Mouse (Mus musculus): ENCODE data around the gene Irak3. TPM values are rescaled to one million over a fixed set of nuclear protein-coding genes. Genes with fewer than 3 reads are reported as not detected.

Irak3 gene
- total RNA-seq, 1 experiment from 2014 or later, result 59.9 TPM

DNA sequence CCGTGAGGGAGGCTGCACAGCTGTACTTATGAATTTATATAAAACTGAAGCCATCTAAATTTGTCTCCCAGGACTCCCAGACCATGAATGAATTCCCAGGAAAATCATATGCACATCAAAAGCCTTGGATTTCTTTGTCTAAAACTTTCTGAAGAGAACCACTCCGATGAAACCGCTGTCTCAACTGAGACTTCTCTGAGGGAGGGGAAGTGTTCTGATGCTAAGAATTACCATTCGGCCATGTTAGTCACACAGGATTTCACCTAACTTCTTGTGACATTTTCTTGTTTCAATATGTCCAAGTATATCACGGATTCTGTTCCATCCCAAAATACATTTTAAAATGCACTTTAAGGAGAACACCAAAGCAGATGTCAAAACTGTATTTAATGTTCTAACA is 32.1 kb downstream of the Irak3 start:
- ATAC-seq (ENCODE audit: extremely low read depth, insufficient number of reproducible peaks, low FRiP score, poor library complexity, severe bottlenecking), result no peak

DNA sequence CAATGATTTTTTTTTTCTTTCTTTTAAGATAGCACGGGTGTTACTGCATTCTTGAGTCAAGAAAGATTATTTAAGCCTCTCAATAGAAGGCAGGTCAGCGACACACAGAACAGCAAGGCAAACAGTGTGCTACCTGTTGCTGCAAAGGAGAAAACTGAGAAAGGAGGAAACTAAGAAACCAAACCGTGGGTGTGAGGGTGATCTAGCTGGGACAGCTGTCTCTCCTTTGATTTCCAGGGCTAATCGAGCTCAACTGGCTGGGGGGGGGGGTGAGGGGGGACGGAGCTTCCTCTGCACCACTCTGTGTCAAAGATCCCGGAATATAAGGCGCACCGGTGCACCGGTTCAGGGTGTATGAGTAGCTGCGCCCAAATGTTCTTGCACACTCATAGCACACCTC is 32.9 kb downstream of the Irak3 start:
- ATAC-seq (ENCODE audit: extremely low read depth, insufficient number of reproducible peaks, low FRiP score, poor library complexity, severe bottlenecking), result no peak

GRCm38 (mm10) chr10:120168070-120168469 is 33.9 kb downstream of the Irak3 start:
- ATAC-seq (ENCODE audit: extremely low read depth, insufficient number of reproducible peaks, low FRiP score, poor library complexity, severe bottlenecking), result no peak

GRCm38 (mm10) chr10:120165793-120166503 is 36.0 kb downstream of the Irak3 start:
- ATAC-seq (ENCODE audit: extremely low read depth, insufficient number of reproducible peaks, low FRiP score, poor library complexity, severe bottlenecking), result no peak

GRCm38 (mm10) chr10:120164931-120165792 is 36.8 kb downstream of the Irak3 start:
- ATAC-seq (ENCODE audit: extremely low read depth, insufficient number of reproducible peaks, low FRiP score, poor library complexity, severe bottlenecking), result no peak

DNA sequence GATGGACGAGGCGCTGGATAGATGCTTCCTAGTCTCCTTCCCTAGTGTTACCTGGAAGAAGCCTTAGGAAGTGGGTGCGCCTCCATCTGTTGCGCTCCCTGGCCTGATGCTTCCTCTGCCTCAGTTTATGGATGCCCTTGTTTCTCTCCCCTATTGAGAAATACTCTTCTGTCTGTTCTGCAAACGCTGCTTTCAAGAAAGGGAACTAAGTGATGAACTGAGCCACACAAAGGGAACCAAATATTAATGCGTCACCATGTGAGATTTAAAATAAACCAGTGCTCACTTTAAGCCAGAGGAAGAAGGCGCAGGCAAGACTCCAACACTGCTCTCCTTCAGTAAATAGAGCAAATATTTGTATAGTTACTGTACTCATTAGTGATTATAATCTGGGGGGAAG is 38.4 kb downstream of the Irak3 start:
- peak; percentile 82 for ATAC-seq (ENCODE audit: extremely low read depth, insufficient number of reproducible peaks, low FRiP score, poor library complexity, severe bottlenecking)

GRCm38 (mm10) chr10:120162840-120163239 is 39.1 kb downstream of the Irak3 start:
- no peak for ATAC-seq (ENCODE audit: extremely low read depth, insufficient number of reproducible peaks, low FRiP score, poor library complexity, severe bottlenecking)

- no peak for ATAC-seq (ENCODE audit: extremely low read depth, insufficient number of reproducible peaks, low FRiP score, poor library complexity, severe bottlenecking)
These were observed 41.4 kb downstream of the Irak3 start for GRCm38 (mm10) chr10:120160533-120160932.

- ATAC-seq (ENCODE audit: extremely low read depth, insufficient number of reproducible peaks, low FRiP score, poor library complexity, severe bottlenecking), result no peak
These were observed 48.0 kb downstream of the Irak3 start for GRCm38 (mm10) chr10:120153911-120154310.

DNA sequence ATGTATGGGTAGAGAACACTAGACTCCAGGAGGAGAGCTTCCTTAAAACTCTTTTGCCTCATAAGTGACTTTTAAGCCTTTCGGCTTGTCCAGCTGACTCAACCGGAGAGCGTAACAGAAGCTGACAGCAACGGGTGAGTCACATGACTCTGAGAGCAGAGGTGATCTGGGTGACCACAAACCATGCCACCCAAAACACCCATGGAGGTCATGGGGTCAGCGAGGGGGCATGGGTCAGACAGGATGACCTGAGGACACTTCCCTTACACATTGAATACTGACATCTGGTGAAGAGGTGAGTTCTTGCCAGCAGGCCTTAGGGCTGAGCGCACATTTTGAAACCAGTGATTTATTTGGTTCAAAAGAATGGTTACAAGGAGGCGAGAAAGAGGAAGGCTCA is 50.3 kb downstream of the Irak3 start:
- no peak for ATAC-seq (ENCODE audit: extremely low read depth, insufficient number of reproducible peaks, low FRiP score, poor library complexity, severe bottlenecking)

- ATAC-seq (ENCODE audit: extremely low read depth, insufficient number of reproducible peaks, low FRiP score, poor library complexity, severe bottlenecking), result no peak
These were observed 60.9 kb downstream of the Irak3 start for GRCm38 (mm10) chr10:120140916-120141516.

- no peak for ATAC-seq (ENCODE audit: extremely low read depth, insufficient number of reproducible peaks, low FRiP score, poor library complexity, severe bottlenecking)
These were observed 61.7 kb downstream of the Irak3 start for GRCm38 (mm10) chr10:120140193-120140592.

- peak; percentile 59 for ATAC-seq (ENCODE audit: extremely low read depth, insufficient number of reproducible peaks, low FRiP score, poor library complexity, severe bottlenecking)
These were observed 65.8 kb downstream of the Irak3 start for GRCm38 (mm10) chr10:120136020-120136562.

DNA sequence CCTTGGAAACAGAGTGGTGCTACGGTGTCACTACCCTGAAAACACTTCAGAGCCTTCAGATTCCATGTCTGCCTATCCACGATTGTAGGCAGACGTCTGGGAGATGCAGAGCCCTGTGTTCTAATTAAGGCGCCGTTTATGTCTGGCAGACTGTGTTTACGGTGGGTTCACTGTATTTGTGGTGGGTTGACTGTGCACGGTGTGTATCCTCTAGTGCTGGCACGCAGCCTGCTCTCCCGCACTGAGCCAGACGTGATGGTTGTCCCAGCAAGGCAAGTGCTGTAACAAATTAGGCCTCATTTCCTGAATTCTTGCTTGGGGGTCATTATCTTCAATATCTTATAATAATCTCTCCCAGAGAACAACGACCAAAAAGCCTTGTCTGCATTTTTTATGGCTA is 68.2 kb downstream of the Irak3 start:
- ATAC-seq (ENCODE audit: extremely low read depth, insufficient number of reproducible peaks, low FRiP score, poor library complexity, severe bottlenecking), result no peak

- 0 out of 2 replicates have a peak, but pooled peaks have one; percentile 46 for ATAC-seq (ENCODE audit: extremely low read depth, insufficient number of reproducible peaks, low FRiP score, poor library complexity, severe bottlenecking)
These were observed 71.3 kb downstream of the Irak3 start for GRCm38 (mm10) chr10:120130621-120131020.

GRCm38 (mm10) chr10:120128601-120129277 is 73.2 kb downstream of the Irak3 start:
- ATAC-seq (ENCODE audit: extremely low read depth, insufficient number of reproducible peaks, low FRiP score, poor library complexity, severe bottlenecking), result no peak

- ATAC-seq (ENCODE audit: extremely low read depth, insufficient number of reproducible peaks, low FRiP score, poor library complexity, severe bottlenecking), result no peak
These were observed 76.5 kb downstream of the Irak3 start for GRCm38 (mm10) chr10:120125465-120125857.

- peak; percentile 89 for ATAC-seq (ENCODE audit: extremely low read depth, insufficient number of reproducible peaks, low FRiP score, poor library complexity, severe bottlenecking)
These were observed 77.0 kb downstream of the Irak3 start for GRCm38 (mm10) chr10:120124801-120125464.
